23 mouse cellular contexts compared by ENCODE assay signal in genomic region chrX:31745079-31745478, GRCm38 (mm10). TPM values are rescaled to one million over a fixed set of nuclear protein-coding genes. Genes with fewer than 3 reads are reported as not detected.
"Had no signal": no experiment of that assay in that cellular context is flagged by ENCODE, and none has a peak within 500 bp of the region (broad histone marks: within the 10 kb centered on the region; RNA-seq: fewer than 3 reads in every experiment).

No protein-coding gene starts in this region.

- H3K36me3 ChIP-seq: liver, embryonic 15.5 days; lung, embryonic 15.5 days; midbrain, embryonic 12.5 days; midbrain, embryonic 15.5 days; neural tube, embryonic 12.5 days; stomach, embryonic 15.5 days had no signal

- H3K4me2 ChIP-seq: liver, embryonic 15.5 days; lung, embryonic 15.5 days; midbrain, embryonic 12.5 days; midbrain, embryonic 15.5 days; neural tube, embryonic 12.5 days; stomach, embryonic 15.5 days had no signal

- H3K9ac ChIP-seq: liver, embryonic 15.5 days; liver, postnatal 0 days; lung, embryonic 15.5 days; midbrain, embryonic 12.5 days; midbrain, embryonic 15.5 days; neural tube, embryonic 12.5 days; stomach, embryonic 15.5 days had no signal

- ATAC-seq: liver, postnatal 0 days; lung, postnatal 0 days; midbrain, embryonic 15.5 days had no signal

- H3K4me3 ChIP-seq: liver, embryonic 15.5 days; lung, embryonic 15.5 days; megakaryocyte, embryonic 14.5 days; midbrain, embryonic 12.5 days; midbrain, embryonic 15.5 days; neural tube, embryonic 12.5 days; stomach, embryonic 15.5 days had no signal

- H3K27me3 ChIP-seq: liver, embryonic 15.5 days; lung, embryonic 15.5 days; megakaryocyte, embryonic 14.5 days; midbrain, embryonic 12.5 days; midbrain, embryonic 15.5 days; neural tube, embryonic 12.5 days; stomach, embryonic 15.5 days had no signal

- H3K27ac ChIP-seq: liver, embryonic 15.5 days; lung, embryonic 15.5 days; macrophage; midbrain, embryonic 12.5 days; midbrain, embryonic 15.5 days; neural tube, embryonic 12.5 days; stomach, embryonic 15.5 days; stomach, postnatal 0 days had no signal

- H3K4me1 ChIP-seq: liver, embryonic 15.5 days; lung, embryonic 15.5 days; megakaryocyte, embryonic 14.5 days; midbrain, embryonic 12.5 days; midbrain, embryonic 15.5 days; neural tube, embryonic 12.5 days; stomach, embryonic 15.5 days had no signal

- DNase-seq: liver, postnatal 0 days; lung, postnatal 14 days; lung, postnatal 36 days; right cerebral cortex, postnatal 14 days; thymus, adult 2 months; thymus, postnatal 25 days; thymus, postnatal 4 days had no signal

RNA-seq across cellular contexts. Expression of gene Btbd35f25, which starts 28.1 kb away (rescaled TPM):
- total RNA-seq: megakaryocyte progenitor cell, adult 5-6 weeks; midbrain, postnatal 0 days; monocyte, adult 5-6 weeks; neutrophil, adult 5-6 weeks had no signal
- polyA plus RNA-seq: liver, embryonic 15.5 days; liver, postnatal 0 days; lung, embryonic 15.5 days; lung, postnatal 0 days; macrophage; midbrain, embryonic 12.5 days; midbrain, embryonic 15.5 days; midbrain, postnatal 0 days; neural tube, embryonic 12.5 days; neural tube, embryonic 14.5 days; spleen, adult 2 months; stomach, embryonic 15.5 days; stomach, postnatal 0 days; thymus, adult 2 months had no signal
